Mouse (Mus musculus): ENCODE data around the gene Gm20388. TPM values are rescaled to one million over a fixed set of nuclear protein-coding genes. Genes with fewer than 3 reads are reported as not detected.
A peak's percentile ranks its signal among the peaks of the same experiment; 100 is the strongest.

Gene Gm20388
- total and polyA plus RNA-seq, 2 experiments from 2014 or later, result 17.3 TPM; not detected in 1

- H3K9me3 ChIP-seq (replicated peaks; ENCODE audit: control insufficient read depth, low read length), result no peaks in the 10 kb centered on the region
- no peaks in the 10 kb centered on the region for H3K36me3 ChIP-seq (replicated peaks; ENCODE audit: control insufficient read depth, insufficient read depth, low read length)
- no peak overlapping the region for H3K9ac ChIP-seq (replicated peaks; ENCODE audit: low read depth, low read length)
- no peak for TF ChIP-seq EP300 (IDR thresholded peaks at IDR 0.05; ENCODE audit: low read depth)
- TF ChIP-seq CTCF (IDR thresholded peaks at IDR 0.05; ENCODE audit: low read depth), result no peak
- H3K4me2 ChIP-seq (ENCODE audit: low read depth, low read length), result no peak overlapping the region
- no peak overlapping the region for H3K27ac ChIP-seq (ENCODE audit: low read depth)
- 55% methylated on average over 6 of the region's 6 CpGs for WGBS
- DNase-seq (ENCODE audit: low spot score) (no peak), ATAC-seq (ENCODE audit: insufficient read depth, low read depth) (no peak)
- no peaks in the 10 kb centered on the region for H3K4me1 ChIP-seq (ENCODE audit: control insufficient read depth, insufficient read depth)
- H3K27me3 ChIP-seq (ENCODE audit: control insufficient read depth, insufficient read depth, low read length), result 0 out of 2 replicates have a peak, but pooled peaks cover 5% of the 10 kb centered on the region
- no peak overlapping the region for H3K4me3 ChIP-seq (ENCODE audit: low read depth, low read length)
Observed at GRCm38 (mm10) chr8:123786644-123787043, 3876.0 kb downstream of the Gm20388 start.

GRCm38 (mm10) chr8:123787254-123787897, 3876.7 kb downstream of the Gm20388 start:
- no peak overlapping the region for H3K9ac ChIP-seq (replicated peaks; ENCODE audit: low read depth, low read length)
- no peak for TF ChIP-seq EP300 (IDR thresholded peaks at IDR 0.05; ENCODE audit: low read depth)
- H3K4me3 ChIP-seq (ENCODE audit: low read depth, low read length), result no peak overlapping the region
- DNase-seq (ENCODE audit: low spot score) (no peak), ATAC-seq (ENCODE audit: insufficient read depth, low read depth) (no peak)
- no peak overlapping the region for H3K27ac ChIP-seq (ENCODE audit: low read depth)
- no peaks in the 10 kb centered on the region for H3K9me3 ChIP-seq (replicated peaks; ENCODE audit: control insufficient read depth, low read length)
- H3K4me2 ChIP-seq (ENCODE audit: low read depth, low read length), result peak overlapping the region; percentile 3; the same call in 1 of the 2 replicates
- no peaks in the 10 kb centered on the region for H3K36me3 ChIP-seq (replicated peaks; ENCODE audit: control insufficient read depth, insufficient read depth, low read length)
- 32% methylated on average over 21 of the region's 21 CpGs for WGBS
- H3K27me3 ChIP-seq (ENCODE audit: control insufficient read depth, insufficient read depth, low read length), result 0 out of 2 replicates have a peak, but pooled peaks cover 5% of the 10 kb centered on the region
- H3K4me1 ChIP-seq (ENCODE audit: control insufficient read depth, insufficient read depth), result no peaks in the 10 kb centered on the region

GRCm38 (mm10) chr8:123788416-123789170, 3878.0 kb downstream of the Gm20388 start:
- H3K9me3 ChIP-seq (replicated peaks; ENCODE audit: control insufficient read depth, low read length), result no peaks in the 10 kb centered on the region
- DNase-seq (ENCODE audit: low spot score) (no peak), ATAC-seq (ENCODE audit: insufficient read depth, low read depth) (no peak)
- 0 out of 2 replicates have a peak, but pooled peaks cover 5% of the 10 kb centered on the region for H3K27me3 ChIP-seq (ENCODE audit: control insufficient read depth, insufficient read depth, low read length)
- no peak overlapping the region for H3K4me3 ChIP-seq (ENCODE audit: low read depth, low read length)
- 53% methylated on average over 14 of the region's 14 CpGs for WGBS
- TF ChIP-seq CTCF (IDR thresholded peaks at IDR 0.05; ENCODE audit: low read depth) (no peak), EP300 (IDR thresholded peaks at IDR 0.05; ENCODE audit: low read depth) (no peak)
- H3K27ac ChIP-seq (ENCODE audit: low read depth), result no peak overlapping the region
- H3K4me1 ChIP-seq (ENCODE audit: control insufficient read depth, insufficient read depth), result no peaks in the 10 kb centered on the region
- H3K4me2 ChIP-seq (ENCODE audit: low read depth, low read length), result no peak overlapping the region
- H3K9ac ChIP-seq (replicated peaks; ENCODE audit: low read depth, low read length), result no peak overlapping the region
- H3K36me3 ChIP-seq (replicated peaks; ENCODE audit: control insufficient read depth, insufficient read depth, low read length), result no peaks in the 10 kb centered on the region

GRCm38 (mm10) chr8:123789461-123789860, 3878.8 kb downstream of the Gm20388 start:
- H3K4me3 ChIP-seq (ENCODE audit: low read depth, low read length), result no peak overlapping the region
- 68% methylated on average over 9 of the region's 9 CpGs for WGBS
- DNase-seq (ENCODE audit: low spot score) (no peak), ATAC-seq (ENCODE audit: insufficient read depth, low read depth) (no peak)
- H3K27ac ChIP-seq (ENCODE audit: low read depth), result no peak overlapping the region
- H3K9me3 ChIP-seq (replicated peaks; ENCODE audit: control insufficient read depth, low read length), result no peaks in the 10 kb centered on the region
- TF ChIP-seq CTCF (IDR thresholded peaks at IDR 0.05; ENCODE audit: low read depth), result no peak
- no peak for TF ChIP-seq EP300 (IDR thresholded peaks at IDR 0.05; ENCODE audit: low read depth)
- no peaks in the 10 kb centered on the region for H3K36me3 ChIP-seq (replicated peaks; ENCODE audit: control insufficient read depth, insufficient read depth, low read length)
- H3K4me1 ChIP-seq (ENCODE audit: control insufficient read depth, insufficient read depth), result no peaks in the 10 kb centered on the region
- 0 out of 2 replicates have a peak, but pooled peaks cover 5% of the 10 kb centered on the region for H3K27me3 ChIP-seq (ENCODE audit: control insufficient read depth, insufficient read depth, low read length)
- H3K4me2 ChIP-seq (ENCODE audit: low read depth, low read length), result no peak overlapping the region
- H3K9ac ChIP-seq (replicated peaks; ENCODE audit: low read depth, low read length), result no peak overlapping the region

- H3K4me2 ChIP-seq (ENCODE audit: low read depth, low read length), result no peak overlapping the region
- TF ChIP-seq EP300 (IDR thresholded peaks at IDR 0.05; ENCODE audit: low read depth) (no peak), CTCF (IDR thresholded peaks at IDR 0.05; ENCODE audit: low read depth) (peak; percentile 86)
- H3K9me3 ChIP-seq (replicated peaks; ENCODE audit: control insufficient read depth, low read length), result no peaks in the 10 kb centered on the region
- H3K4me3 ChIP-seq (ENCODE audit: low read depth, low read length), result no peak overlapping the region
- WGBS, result under 1% methylated on average over 4 of the region's 4 CpGs
- H3K27ac ChIP-seq (ENCODE audit: low read depth), result no peak overlapping the region
- 0 out of 2 replicates have a peak, but pooled peaks cover 5% of the 10 kb centered on the region for H3K27me3 ChIP-seq (ENCODE audit: control insufficient read depth, insufficient read depth, low read length)
- ATAC-seq (ENCODE audit: insufficient read depth, low read depth) (no peak), DNase-seq (ENCODE audit: low spot score) (peak; percentile 64)
- H3K36me3 ChIP-seq (replicated peaks; ENCODE audit: control insufficient read depth, insufficient read depth, low read length), result no peaks in the 10 kb centered on the region
- no peak overlapping the region for H3K9ac ChIP-seq (replicated peaks; ENCODE audit: low read depth, low read length)
- H3K4me1 ChIP-seq (ENCODE audit: control insufficient read depth, insufficient read depth), result no peaks in the 10 kb centered on the region
Observed at GRCm38 (mm10) chr8:123789970-123790369, 3879.3 kb downstream of the Gm20388 start.
